Mouse (Mus musculus) inflammation-experienced regulatory T-cells, adult 6 months (primary cell): Measurements from ENCODE around the gene 4930402F06Rik. TPM values are rescaled to one million over a fixed set of nuclear protein-coding genes. Genes with fewer than 3 reads are reported as not detected.

Experiments
- ATAC-seq: one replicate; pipeline ENCODE4 v1.8.0; 2017
- polyA plus RNA-seq, 3 experiments: library from polyadenylated mRNA; unstranded; fragments of 100-300 nt; shearing (Covaris generic); gene quantifications; one replicate each; pipeline ENCODE4 v1.2.1; 2017

Gene 4930402F06Rik
- polyA plus RNA-seq, 3 experiments from 2014 or later = not detected

GRCm38 (mm10) chr2:35416473-35416872, 19.5 kb upstream of the 4930402F06Rik start:
- ATAC-seq = no peak

- peak; percentile 22 for ATAC-seq
Observed at GRCm38 (mm10) chr2:35412810-35413209, 15.8 kb upstream of the 4930402F06Rik start.

- ATAC-seq = peak; percentile 35
Observed at GRCm38 (mm10) chr2:35412246-35412645, 15.3 kb upstream of the 4930402F06Rik start.

GRCm38 (mm10) chr2:35411640-35412190, 14.7 kb upstream of the 4930402F06Rik start:
- ATAC-seq = peak; percentile 44

GRCm38 (mm10) chr2:35409466-35409865, 12.5 kb upstream of the 4930402F06Rik start:
- no peak for ATAC-seq

GRCm38 (mm10) chr2:35408409-35409110, 11.6 kb upstream of the 4930402F06Rik start:
- ATAC-seq = peak; percentile 12

- ATAC-seq = no peak
Observed at GRCm38 (mm10) chr2:35407878-35408277, 10.9 kb upstream of the 4930402F06Rik start.

GRCm38 (mm10) chr2:35407266-35407665, 10.3 kb upstream of the 4930402F06Rik start:
- ATAC-seq = no peak

- no peak for ATAC-seq
Observed at GRCm38 (mm10) chr2:35406611-35407010, 9.6 kb upstream of the 4930402F06Rik start.

GRCm38 (mm10) chr2:35402391-35402790, 5.4 kb upstream of the 4930402F06Rik start:
- ATAC-seq = no peak

- ATAC-seq = no peak
Observed at GRCm38 (mm10) chr2:35400739-35401138, 3.8 kb upstream of the 4930402F06Rik start.

- no peak for ATAC-seq
Observed at GRCm38 (mm10) chr2:35398184-35398828, 1.3 kb upstream of the 4930402F06Rik start.

- ATAC-seq = peak; percentile 85
Observed at GRCm38 (mm10) chr2:35397590-35398173, 707 bp upstream of the 4930402F06Rik start.

- no peak for ATAC-seq
Observed at GRCm38 (mm10) chr2:35385441-35385871, 11.5 kb downstream of the 4930402F06Rik start.

GRCm38 (mm10) chr2:35379306-35379705, 17.7 kb downstream of the 4930402F06Rik start:
- no peak for ATAC-seq

- no peak for ATAC-seq
Observed at GRCm38 (mm10) chr2:35377600-35377999, 19.4 kb downstream of the 4930402F06Rik start.

GRCm38 (mm10) chr2:35373003-35373402, 24.0 kb downstream of the 4930402F06Rik start:
- no peak for ATAC-seq

- no peak for ATAC-seq
Observed at GRCm38 (mm10) chr2:35370686-35371085, 26.3 kb downstream of the 4930402F06Rik start.

GRCm38 (mm10) chr2:35367629-35368028, 29.3 kb downstream of the 4930402F06Rik start, which contains the start of gene 4930568D16Rik:
4930568D16Rik (minus strand) TSS chr2:35367729.
- no peak for ATAC-seq

GRCm38 (mm10) chr2:35349184-35349583, 47.8 kb downstream of the 4930402F06Rik start:
- ATAC-seq = peak; percentile 52

- no peak for ATAC-seq
Observed at GRCm38 (mm10) chr2:35345984-35346383, 51.0 kb downstream of the 4930402F06Rik start.

- ATAC-seq = no peak
Observed at GRCm38 (mm10) chr2:35342605-35343004, 54.4 kb downstream of the 4930402F06Rik start.

- no peak for ATAC-seq
Observed at GRCm38 (mm10) chr2:35338707-35339106, 58.3 kb downstream of the 4930402F06Rik start.
